Mouse (Mus musculus) cerebellum, adult 2 months (tissue): ENCODE measurements at regions not wholly inside any gene's neighbourhood (a gene's known extent, or its start where the extent isn't known, plus 50 kb on each side); places are given as distances from the start of the nearest gene placed in this dataset.

ENCODE experiments used
- DNase-seq, 2 experiments: peaks; one replicate each; pipeline ENCODE4 v3.0.0; 2021
- H3K27ac ChIP-seq: fragments of 200-500 bp; 2 replicates; pipeline ENCODE4 v1.5.1; 2012; ENCODE audit warnings: low read length, control low read depth, inconsistent platforms; ENCODE audit not compliant: insufficient read depth
- H3K27me3 ChIP-seq: fragments of 200-500 bp; 2 replicates; pipeline ENCODE4 v1.6.1; 2012; ENCODE audit warnings: inconsistent platforms, mild to moderate bottlenecking, low read length, moderate library complexity; ENCODE audit not compliant: control insufficient read depth, insufficient read depth
- H3K4me1 ChIP-seq: fragments of 200-500 bp; 2 replicates; pipeline ENCODE4 v1.6.1; 2011; ENCODE audit warnings: low read length; ENCODE audit not compliant: control insufficient read depth, insufficient read depth
- H3K4me3 ChIP-seq: fragments of 200-500 bp; replicated peaks from 2 replicates; pipeline ENCODE3; 2011; ENCODE audit warnings: mild to moderate bottlenecking, low read depth, low read length, control low read depth; ENCODE audit not compliant: insufficient read depth
- CTCF ChIP-seq: fragments of 200-500 bp; IDR thresholded peaks from 2 replicates; pipeline ENCODE4 v1.5.1; 2011; ENCODE audit warnings: low read depth, mild to moderate bottlenecking, control low read depth, low read length, moderate library complexity, borderline replicate concordance; ENCODE audit not compliant: insufficient read depth
- POLR2A ChIP-seq: fragments of 200-500 bp; IDR thresholded peaks from 2 replicates; pipeline ENCODE4 v1.6.1; 2011; ENCODE audit warnings: low read length, control low read depth, borderline replicate concordance; ENCODE audit not compliant: insufficient read depth
- WGBS: fragments of 180-500 bp; shearing (Covaris S2); methylation state at CpG from one replicate; pipeline ENCODE4 v1.1.7; 2018; 5-methylcytosine and 5-hydroxymethylcytosine counted together

GRCm38 (mm10) chr5:119169274-119169673, 501.2 kb upstream of the Tbx3 start:
- no peak for DNase-seq
- TF ChIP-seq CTCF (no peak), POLR2A (no peak)
- WGBS, result 89% methylated on average over 7 of the region's 7 CpGs
- Histone ChIP-seq H3K27me3 (no peaks in the 10 kb centered on the region), H3K4me3 (no peak overlapping the region), H3K4me1 (peaks cover 4% of the 10 kb centered on the region; the same call in 1 of the 2 replicates), H3K27ac (no peak overlapping the region)

- Histone ChIP-seq H3K27ac (no peak overlapping the region), H3K27me3 (no peaks in the 10 kb centered on the region), H3K4me1 (peaks cover 4% of the 10 kb centered on the region; the same call in 1 of the 2 replicates), H3K4me3 (no peak overlapping the region)
- 83% methylated on average over 1 of the region's 1 CpGs for WGBS
- TF ChIP-seq POLR2A, result no peak
- no peak for TF ChIP-seq CTCF
- DNase-seq, result no peak
These were observed 498.8 kb upstream of the Tbx3 start for GRCm38 (mm10) chr5:119171626-119172025.

- TF ChIP-seq POLR2A, result no peak
- TF ChIP-seq CTCF, result no peak
- no peak for DNase-seq
- H3K4me1 ChIP-seq, result no peaks in the 10 kb centered on the region
- 62% methylated on average over 9 of the region's 9 CpGs for WGBS
- no peak overlapping the region for H3K27ac ChIP-seq
- no peaks in the 10 kb centered on the region; the same call in 1 of the 2 replicates for H3K27me3 ChIP-seq
- H3K4me3 ChIP-seq, result no peak overlapping the region
These were observed 491.7 kb upstream of the Tbx3 start for GRCm38 (mm10) chr5:119178805-119179204.

- Histone ChIP-seq H3K27ac (no peak overlapping the region), H3K4me3 (no peak overlapping the region), H3K27me3 (no peaks in the 10 kb centered on the region; the same call in 1 of the 2 replicates), H3K4me1 (no peaks in the 10 kb centered on the region)
- no peak for DNase-seq
- TF ChIP-seq POLR2A (no peak), CTCF (no peak)
- WGBS, result 73% methylated on average over 5 of the region's 5 CpGs
These were observed 486.9 kb upstream of the Tbx3 start for GRCm38 (mm10) chr5:119183545-119184047.

GRCm38 (mm10) chr5:119186611-119187010, 483.9 kb upstream of the Tbx3 start:
- H3K27ac ChIP-seq, result no peak overlapping the region
- H3K4me1 ChIP-seq, result no peaks in the 10 kb centered on the region
- TF ChIP-seq POLR2A, result no peak
- no peak for TF ChIP-seq CTCF
- H3K27me3 ChIP-seq, result no peaks in the 10 kb centered on the region; the same call in 1 of the 2 replicates
- no peak for DNase-seq
- no peak overlapping the region for H3K4me3 ChIP-seq
- 60% methylated on average over 3 of the region's 3 CpGs for WGBS

GRCm38 (mm10) chr5:119188476-119188875, 482.0 kb upstream of the Tbx3 start:
- WGBS, result 24% methylated on average over 6 of the region's 6 CpGs
- Histone ChIP-seq H3K4me1 (no peaks in the 10 kb centered on the region; the same call in 1 of the 2 replicates), H3K27ac (no peak overlapping the region), H3K4me3 (no peak overlapping the region), H3K27me3 (no peaks in the 10 kb centered on the region)
- DNase-seq, result no peak
- TF ChIP-seq CTCF, result no peak
- no peak for TF ChIP-seq POLR2A

GRCm38 (mm10) chr5:119193699-119194681, 476.5 kb upstream of the Tbx3 start:
- Histone ChIP-seq H3K27me3 (no peaks in the 10 kb centered on the region), H3K4me3 (no peak overlapping the region), H3K4me1 (no peaks in the 10 kb centered on the region; the same call in 1 of the 2 replicates), H3K27ac (no peak overlapping the region)
- TF ChIP-seq POLR2A (no peak), CTCF (no peak)
- DNase-seq, result no peak
- WGBS, result 40% methylated on average over 21 of the region's 21 CpGs
